Mouse (Mus musculus): Measurements from ENCODE around the gene Serpina3n.
"Not testable (repeated sequence)": the region's sequence is repeated elsewhere in the genome, so short reads cannot be mapped to it uniquely, and the experiment has no call there.

- TF ChIP-seq CTCF (IDR thresholded peaks at IDR 0.05; ENCODE audit: extremely low read depth, insufficient read length, insufficient replicate concordance, low read depth, low read length); POLR2A (IDR thresholded peaks at IDR 0.05; ENCODE audit: low read depth, low read length): not testable (repeated sequence)
Observed at GRCm38 (mm10) chr12:104378351-104378750, 28.2 kb upstream of the Serpina3n start.

Measured in small intestine, adult 2 months (tissue).